Mouse (Mus musculus) heart, adult 11 months (tissue): Measurements from ENCODE around the gene Spry1.

Source experiments
- DNase-seq: peaks from one replicate; pipeline ENCODE4 v3.0.0; 2022

Spry1 gene

DNA sequence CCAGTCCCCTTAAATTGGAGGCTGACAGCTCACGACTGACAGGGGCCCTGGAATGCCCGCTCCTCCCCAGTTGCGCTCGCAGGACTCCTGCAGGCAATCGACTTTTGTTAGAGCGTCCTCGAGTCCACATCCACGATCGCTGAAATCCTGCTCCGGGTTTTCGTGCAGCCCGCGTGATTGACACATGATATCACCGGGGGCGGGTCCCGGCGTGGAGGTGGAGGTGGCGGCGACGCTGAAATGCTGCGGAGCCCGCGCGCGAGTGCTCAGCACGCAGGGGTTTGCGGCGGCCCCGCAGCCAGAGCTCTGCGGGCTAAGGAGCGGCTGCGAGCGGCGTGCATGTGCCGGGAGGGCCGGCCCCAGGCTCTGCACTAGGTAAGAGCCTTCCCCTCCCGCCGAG lies at the start of gene Spry1:
Gene Spry1 (plus strand): TSS at position 258 of the 400 bp plus-strand sequence.
- DNase-seq, result peak; percentile 99

DNA sequence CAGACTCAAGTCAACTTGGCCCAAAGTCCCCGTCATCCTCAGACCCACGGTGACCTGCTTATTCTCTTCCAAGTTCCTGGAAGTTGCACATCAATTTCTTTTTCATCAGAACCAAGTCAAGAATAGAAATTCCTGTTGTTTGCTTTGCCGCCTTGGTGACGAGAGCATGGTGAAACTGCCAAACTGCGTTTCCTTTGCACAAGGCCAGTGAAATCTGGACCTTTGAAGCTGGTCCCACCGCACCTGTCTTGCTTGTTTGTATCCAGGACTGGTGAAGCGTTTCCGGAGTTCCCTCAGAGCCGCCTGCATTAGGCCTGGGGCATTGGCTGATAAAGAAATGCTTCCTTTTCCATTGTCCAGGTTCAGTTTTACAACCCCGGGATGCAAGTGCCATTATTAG lies 44.0 kb upstream of the Spry1 start:
- peak; percentile 97 for DNase-seq

DNA sequence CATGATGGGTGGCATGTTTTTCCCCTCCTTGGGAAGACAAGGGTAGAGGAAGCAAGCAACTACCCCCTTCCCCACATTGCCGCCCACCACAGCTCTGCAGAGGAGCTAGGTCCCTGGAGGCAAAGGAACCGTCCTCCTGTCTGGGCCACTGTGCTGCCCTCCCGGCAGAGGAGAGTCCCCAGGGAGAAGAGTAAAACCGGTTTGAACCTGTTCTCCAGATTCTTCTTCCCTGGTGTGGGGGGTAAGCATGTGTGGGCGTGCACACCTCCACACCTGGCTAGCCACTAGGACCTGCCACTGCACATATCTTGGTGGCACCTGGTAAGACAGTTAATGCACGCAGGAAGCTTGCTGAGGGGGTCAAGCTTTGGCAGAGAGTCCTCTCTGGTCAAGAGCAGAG lies 43.2 kb upstream of the Spry1 start:
- peak; percentile 88 for DNase-seq

DNA sequence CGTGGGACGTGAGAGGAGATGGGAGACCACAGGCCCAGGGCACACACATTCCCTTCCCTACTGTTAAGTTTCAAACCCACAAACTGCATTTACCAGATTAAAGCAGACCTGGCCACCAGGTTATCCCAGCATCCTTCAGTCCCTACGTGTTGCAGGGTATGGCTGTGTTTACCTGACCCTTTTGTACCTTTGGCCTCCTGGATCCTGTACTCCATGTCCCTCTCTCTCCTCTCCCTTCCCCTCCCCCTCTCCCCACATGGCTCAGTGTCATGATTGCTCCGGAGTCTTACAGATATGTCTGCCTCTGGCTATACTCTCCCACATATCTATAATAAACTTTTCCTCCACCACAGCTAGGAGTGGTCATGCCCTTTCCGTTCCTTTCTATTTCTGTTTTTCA lies 42.5 kb upstream of the Spry1 start:
- DNase-seq, result peak; percentile 33

DNA sequence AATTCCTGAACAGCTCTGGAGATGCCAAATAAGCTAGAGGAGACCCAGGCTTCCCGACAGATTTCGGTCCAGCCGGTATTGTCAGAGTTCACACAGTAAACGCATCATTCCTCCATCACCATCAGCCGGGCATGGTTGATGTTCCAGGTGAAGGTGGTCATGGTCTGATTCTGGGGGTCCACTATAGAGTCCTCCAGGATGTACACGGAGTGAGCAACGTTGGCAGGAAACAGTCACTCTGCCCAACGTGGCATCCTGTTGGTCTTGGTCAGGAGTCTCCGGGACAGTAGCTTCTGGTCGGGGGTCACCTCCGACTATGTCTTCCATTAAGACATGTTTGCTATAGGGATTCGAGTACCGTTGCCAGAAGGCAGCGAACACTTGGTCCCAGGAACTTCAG lies 40.1 kb upstream of the Spry1 start:
- DNase-seq, result peak; percentile 91

DNA sequence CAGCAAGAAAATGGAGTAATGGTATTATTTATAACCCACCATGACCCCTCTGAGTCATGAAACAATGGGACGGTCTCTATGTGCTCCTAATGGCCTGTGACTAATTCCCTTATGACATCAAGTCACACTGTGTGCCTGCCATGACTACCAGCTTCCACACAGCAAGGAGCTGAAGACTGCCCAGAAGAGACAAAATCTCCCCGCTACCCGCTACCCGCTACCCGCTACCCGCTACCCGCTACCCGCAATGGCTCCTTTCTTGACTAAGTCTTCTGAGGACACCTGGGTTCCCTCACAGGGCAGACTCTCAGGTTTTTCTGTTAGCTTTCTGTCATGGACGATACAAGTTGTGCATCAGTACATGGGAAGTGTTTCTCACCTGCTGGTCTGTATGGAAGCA lies 37.4 kb upstream of the Spry1 start:
- DNase-seq, result peak; percentile 79

DNA sequence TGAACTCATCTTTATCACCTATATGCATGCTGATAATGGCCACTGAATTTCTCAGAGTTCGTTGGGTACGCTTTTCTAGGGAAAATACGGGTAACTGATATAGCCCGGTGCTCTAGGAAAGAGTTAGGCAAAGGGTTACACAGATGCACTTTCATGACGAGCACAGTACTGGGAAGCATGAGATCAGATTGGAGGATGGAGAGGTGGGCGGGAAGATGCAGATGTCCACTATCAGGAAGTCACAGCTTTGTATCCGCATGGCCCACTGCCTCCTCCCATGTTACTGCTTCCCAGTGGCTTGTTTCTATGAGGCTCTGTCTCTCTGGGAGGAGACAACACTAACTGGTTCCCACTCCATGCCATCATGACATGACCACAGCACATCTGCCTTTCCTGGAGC lies 36.9 kb upstream of the Spry1 start:
- DNase-seq, result no peak

DNA sequence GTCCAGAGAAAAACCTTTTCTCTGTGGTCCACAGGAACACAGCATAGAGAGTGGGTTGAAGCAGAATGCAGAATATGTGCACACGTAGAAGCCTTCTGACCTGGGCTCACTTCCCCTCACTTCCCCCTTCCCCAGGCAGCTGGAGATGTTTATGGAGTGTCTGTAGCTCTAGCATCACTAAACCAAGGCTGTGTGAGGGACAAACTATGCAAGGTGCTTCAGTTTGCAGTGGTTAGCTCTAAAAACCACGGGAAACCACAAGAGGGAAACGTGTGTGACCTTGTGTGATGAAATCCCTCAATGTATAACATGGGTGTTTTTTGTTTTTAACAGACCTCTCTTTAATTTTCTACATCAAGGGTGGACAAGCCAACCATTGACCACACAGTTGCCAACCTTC lies 36.2 kb upstream of the Spry1 start:
- no peak for DNase-seq

DNA sequence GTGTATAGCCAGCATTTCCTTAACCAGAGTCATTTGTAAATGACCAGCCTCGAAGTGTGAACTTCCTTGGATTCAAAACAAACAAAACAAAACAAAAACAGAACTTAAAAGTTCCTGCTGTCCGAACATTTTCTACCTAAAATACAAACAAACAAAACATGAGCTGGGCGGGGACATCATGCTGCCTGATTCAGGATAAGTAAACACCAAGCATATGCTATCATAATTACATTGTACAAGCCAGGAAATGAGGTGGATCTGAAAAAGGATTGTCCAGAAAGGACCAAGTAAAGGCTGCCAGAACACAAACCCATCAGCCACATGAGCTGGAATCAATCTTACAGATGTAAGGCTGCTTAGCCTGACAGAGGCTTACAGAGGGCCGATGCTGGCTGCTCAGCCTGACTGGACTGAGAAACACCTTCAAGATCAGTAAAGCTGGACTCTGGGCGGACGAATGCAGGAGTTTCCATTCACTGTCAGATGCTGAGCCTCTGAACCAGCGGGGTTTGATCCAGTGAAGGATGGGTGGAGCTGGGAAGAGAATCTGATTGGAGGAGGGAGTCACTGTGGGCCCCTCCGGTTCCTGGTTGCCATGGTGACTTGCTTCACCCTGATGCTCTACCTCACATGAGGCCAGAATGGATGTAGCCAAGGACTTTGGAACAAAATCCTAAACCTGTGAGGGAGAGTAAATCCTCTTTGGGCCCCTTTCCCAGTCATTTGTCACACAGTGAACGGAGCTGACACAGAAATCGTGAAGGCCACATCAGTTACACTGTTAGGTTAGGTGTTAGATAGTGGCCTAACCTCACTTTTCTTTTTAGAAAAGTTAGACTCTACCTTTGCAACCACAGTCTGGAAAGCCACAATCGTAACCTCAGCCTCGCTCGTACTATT lies 34.5 kb upstream of the Spry1 start:
- peak; percentile 96 for DNase-seq

DNA sequence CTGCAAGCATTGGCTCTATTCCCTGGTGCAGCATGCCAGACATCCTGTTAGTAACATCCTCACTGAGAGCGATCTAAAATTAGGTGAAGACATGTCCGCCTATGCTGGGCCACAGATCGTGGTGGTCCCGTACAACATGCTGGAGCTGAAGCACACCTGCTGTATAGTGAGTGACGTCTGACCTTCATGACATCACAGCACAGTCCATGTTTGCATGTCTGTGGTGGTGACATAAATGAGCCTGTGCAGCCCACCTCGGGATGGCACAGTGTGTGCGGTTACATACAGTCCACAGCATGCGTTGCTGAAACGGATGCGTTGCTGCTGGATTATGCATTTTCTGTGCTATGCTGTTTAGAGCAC lies 33.9 kb upstream of the Spry1 start:
- peak; percentile 92 for DNase-seq

DNA sequence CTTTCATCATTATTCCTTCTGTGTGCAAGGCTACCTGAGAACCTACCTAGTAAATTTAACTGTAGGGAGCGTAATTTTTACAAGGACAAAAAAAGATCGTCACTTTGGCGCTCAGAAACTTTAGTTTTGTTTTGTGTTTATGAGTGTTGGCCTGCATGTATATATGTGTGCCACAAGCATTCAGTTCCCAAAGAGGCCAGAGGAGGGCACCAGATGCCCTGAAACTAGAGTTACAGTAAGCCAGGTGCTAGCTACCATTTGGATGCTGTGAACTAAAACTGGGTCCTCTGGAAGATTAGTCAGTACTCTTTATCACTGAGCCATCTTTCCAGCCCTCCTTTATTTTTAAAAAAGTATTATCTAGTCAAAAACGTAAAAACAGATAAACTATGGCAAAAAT lies 30.8 kb upstream of the Spry1 start:
- DNase-seq, result no peak

DNA sequence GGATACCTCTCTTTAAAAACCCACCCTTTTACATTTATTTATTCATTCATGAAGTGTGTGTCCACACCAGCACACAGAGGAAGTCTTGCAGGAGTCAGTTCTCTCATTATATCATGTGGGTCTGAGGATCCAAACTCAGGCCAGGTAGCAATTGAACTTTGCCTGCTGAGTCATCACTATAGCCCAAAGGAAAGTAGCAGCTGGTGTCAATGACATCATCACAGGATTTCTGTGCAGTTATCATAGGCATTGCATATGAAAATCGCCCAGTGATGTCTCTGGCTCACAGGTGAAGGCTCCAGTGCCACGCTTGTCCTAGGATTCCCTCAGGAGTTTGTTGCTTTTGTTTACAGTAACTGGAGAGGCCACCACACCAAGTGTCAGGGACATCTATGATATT lies 29.1 kb upstream of the Spry1 start:
- no peak for DNase-seq

DNA sequence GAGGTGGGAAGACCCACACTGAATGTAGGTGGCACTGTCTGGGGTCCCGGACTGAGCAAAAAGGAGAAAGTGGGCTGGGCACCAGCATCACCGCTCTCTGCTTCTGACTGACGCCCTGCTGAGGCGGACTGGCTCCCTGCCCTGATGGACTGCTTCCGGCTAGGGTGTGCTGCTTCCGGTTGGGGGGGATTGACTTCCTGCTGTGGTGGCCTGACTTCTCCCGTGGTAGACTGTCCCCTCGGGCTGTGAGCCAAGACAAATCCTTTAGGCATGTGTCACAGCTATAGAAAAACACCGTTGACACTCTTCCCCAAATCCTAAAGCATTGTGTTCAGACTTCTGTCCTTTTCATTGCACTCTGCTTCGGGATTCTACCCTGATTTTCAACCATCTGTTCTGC lies 26.0 kb upstream of the Spry1 start:
- peak; percentile 96 for DNase-seq

DNA sequence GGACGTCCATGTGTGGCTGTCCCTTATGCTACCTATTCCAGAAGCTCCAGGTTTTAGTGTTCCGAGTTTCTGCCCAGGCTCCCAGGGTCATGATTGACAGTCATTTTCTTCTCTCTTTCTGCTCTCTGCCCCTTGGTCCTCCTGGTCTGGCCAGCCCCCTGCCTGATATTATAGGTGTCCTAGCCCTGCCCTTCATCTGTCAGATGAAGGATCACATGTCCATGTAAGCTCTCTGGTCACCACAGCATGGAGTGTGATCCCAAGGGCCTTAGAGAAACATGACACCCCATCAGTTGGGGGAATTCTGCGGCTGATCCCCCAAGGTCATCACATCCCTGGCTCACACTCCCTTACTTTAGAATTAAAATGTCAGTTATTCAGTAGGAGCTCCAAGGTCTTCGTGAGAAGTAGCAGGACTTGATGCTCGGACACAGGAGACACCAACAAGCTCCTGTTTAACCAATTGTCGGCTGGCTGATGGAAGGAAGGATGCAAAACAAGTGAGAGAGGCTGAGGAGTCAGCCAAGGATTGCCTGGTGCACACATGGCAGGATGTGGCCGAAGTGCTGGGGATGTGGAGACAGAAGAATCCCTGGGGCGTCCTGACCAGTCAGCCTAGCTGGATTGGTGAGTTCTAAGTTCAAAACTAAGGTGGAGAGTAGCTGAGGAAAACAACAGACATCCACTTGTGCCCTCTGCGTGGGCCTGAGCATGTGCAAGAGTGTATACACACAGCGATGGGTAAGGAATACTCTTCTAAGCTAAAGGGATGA lies 24.7 kb upstream of the Spry1 start:
- DNase-seq, result peak; percentile 82

DNA sequence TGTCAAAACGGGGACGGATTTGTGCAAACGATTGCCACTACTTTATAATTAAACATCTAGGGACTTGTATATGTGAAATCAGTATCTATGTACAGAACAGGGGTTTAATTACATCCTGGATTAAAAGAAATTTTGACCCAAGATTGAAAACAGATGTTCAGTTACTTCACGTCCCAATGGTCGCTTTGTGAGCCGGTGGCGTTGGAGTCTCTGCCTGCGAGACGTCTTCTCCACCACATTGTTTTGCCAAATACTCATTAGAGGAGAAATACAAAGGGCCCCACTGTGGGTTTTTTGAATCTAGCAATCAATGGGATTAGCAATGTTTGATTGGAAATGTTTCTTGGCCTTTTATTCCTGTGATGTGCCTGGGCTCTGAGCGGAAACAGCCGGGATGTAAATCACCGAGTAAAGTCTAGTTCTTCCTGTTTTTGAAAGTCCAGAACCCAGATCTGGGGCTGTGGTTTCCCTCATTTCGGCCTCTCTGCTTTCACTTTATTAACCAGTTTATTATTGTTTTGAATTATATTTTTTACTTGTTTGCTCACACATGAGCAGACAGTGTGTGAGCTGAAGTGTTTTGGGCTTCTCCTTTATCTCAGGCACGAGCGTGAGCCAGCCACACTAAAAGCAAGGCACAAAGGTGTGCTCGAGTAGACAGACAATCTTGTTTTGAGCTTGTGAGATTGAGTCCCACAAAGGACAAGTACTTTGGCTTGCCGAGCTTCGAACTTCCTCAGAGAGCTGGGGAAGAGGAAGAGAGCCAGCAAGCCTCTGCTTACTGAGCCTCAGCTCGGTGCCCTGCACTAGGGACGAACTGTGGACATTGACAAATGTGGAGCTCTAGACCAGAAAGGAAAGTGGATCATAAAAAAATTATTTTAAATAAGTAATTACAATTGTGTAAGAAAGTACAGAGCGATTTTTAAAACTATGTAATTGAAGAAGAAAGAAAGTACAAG lies 22.9 kb upstream of the Spry1 start:
- peak; percentile 82 for DNase-seq

DNA sequence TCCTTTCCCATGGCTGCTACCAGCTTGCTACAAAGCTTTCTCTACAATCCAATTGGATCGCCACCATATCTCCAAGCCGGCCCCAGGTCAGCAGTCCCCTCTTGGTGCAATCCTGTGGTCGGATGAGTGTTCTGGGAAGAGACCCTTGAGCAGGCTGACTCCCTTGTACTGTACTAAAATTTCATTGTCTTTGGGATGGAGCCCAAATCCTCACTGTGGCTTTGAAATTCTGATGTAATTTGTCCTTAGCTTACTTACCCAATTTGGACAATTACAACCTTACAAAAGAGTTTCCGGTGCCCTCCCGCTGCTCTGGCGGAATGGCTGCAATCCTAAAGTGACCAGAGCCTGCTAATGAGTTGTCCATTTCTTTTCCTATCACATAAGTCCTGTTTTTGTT lies 7.5 kb upstream of the Spry1 start:
- DNase-seq, result peak; percentile 64

DNA sequence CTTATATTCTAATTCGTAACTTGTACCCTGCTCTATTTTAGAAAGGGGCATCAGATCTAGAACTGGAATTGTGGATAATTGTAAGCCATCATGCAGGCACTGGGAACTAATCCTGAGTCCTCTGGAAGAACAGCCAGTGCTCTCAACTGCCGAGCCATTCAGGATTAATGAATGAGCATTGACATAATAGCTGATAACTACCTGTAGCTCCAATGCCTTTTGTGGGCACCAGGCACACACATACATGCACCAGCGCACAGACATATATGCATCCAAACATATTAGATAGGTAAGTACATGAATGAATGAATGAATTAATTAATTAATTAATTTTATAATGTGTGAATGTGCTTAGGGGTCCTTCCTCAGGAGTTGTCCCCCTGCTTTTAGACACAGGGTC lies 7.0 kb upstream of the Spry1 start:
- peak; percentile 71 for DNase-seq

DNA sequence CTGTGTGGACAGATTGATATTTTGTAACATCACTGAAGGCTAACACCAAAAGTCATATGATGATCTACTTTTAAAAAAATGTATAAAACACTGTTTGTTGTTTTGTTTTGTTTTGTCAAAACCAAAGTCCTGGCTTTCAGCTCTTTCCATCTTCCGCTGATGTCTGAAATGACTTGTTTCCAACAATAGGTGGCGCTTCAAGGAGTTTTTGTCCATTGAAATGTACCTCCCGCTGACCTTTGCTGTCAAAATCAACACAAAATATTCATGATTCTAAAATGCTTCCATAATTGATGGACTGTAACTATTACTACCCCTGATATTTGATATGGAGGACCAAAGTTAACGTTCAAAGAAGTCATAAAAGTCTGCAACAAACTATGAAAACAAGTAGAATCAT lies 5.1 kb upstream of the Spry1 start:
- peak; percentile 56 for DNase-seq

DNA sequence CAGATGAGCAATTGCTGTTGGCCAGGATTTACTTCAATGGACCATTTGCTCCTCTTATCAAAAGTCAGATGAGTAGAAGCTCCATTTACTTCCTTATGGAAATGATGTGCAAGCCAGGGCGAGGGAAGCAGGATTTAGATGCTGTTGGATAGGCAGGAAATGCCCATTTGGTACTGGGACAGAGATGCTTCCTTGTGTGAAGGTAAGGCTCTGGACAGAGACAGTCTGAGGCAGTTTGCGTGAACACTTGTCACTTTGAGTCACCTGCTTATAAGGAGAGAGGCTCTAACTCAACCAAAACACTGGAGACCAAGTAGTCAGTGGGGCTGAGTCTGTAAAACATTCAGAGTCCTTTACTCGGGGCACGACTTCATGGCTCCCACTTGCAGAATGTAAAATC lies 2.8 kb upstream of the Spry1 start:
- DNase-seq, result peak; percentile 76

DNA sequence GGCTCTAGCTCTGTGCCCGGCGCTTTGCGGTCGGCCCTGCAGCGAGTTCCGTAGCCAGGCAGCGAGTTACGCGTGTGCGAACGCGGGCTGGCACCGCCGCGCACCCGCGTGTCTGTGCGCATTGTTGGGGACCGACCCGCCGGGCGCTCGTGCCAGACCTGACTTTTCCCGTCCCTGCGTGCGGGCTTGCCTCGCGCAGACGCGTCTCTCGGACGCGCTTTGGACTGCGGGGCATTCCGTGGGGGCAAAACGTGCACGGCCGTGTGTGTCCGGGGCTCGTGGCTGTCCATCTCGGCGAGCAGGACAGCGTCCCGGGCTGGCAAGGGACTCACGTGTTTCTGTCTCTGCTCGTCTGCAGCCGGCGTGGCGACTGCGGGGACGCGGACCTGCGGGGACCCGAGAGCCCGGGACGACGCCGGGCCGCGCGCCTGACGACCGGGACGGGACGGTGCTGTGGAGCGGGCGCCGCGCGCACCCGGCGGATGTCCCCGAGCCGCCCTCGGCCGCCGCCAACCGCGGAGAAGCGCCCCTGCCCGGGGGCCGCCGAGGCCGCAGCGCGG lies 495 bp downstream of the Spry1 start:
- DNase-seq, result peak; percentile 95

DNA sequence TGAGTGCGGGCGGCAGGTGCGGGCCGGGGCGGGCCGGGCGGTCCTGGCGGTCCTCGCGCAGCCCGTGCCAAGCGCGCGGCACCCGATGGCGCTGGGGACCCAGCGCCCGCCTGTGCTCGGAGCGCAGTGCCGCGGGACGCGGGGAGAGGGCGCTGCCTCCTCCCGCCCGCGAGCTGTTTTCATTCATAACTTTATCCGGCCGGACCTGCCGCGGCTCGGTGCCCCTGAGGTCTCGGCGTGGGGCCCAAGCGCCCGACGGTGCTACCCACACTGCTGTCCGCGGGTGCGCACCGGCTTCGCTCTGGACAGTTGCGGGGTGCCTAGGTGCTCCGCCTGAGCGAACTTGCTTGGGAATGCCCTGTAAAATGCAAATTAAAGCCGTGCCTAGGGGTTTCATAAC lies 1.1 kb downstream of the Spry1 start:
- DNase-seq, result peak; percentile 97

DNA sequence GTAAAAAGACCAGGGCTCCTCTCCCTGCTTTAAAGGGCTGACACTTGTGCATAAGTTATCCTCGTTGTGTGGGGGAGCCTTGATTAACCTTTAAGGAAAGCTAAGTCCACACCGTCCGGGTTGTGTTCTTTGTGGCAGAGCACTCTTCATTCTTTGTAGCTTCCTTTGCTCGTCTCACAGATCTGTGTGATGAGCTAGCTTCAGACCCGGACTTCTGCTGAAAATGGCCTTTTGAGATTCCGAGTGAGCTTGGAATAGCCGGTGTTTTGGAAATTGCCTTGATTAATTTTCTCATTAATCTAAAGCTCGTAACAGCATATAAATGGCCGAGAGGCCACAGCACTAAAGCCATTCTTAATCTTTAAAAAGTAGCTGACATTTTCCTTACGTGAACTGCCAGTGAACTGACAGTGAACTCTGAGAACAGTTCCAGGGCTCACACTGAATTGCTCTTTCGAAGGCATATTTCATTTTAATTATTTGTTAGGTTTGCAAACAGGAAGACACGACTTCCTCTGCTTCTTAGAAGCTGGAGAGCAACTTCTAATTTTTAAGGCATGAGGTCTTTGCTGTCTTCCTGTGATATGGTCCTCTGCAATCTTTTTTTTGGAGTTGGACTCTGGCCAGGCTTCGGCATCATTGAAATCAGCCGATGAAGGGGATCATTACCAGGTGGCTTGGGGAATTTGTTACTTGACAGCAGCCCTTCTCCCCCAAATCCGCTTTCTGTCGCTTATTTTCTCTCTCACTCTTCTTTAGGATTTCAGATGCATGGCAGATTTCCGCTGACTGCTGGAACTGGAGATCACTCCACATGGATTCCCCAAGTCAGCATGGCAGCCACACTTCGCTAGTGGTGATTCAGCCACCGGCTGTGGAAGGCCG lies 2.3 kb downstream of the Spry1 start:
- peak; percentile 95 for DNase-seq
